Mouse (Mus musculus) limb, embryonic 10.5 days (tissue): ENCODE measurements around the gene Tlr8. TPM values are rescaled to one million over a fixed set of nuclear protein-coding genes. Genes with fewer than 3 reads are reported as not detected.

Source experiments
- DNase-seq: peaks from one replicate; pipeline ENCODE4 v3.0.0-alpha.2; 2017; ENCODE audit warnings: low spot score
- H3K27ac ChIP-seq: fragments of 300-500 bp; sonication (generic); 2 replicates; pipeline ENCODE4 v1.5.1; 2016; ENCODE audit warnings: mild to moderate bottlenecking
- H3K27me3 ChIP-seq: fragments of 300-500 bp; sonication (generic); 2 replicates; pipeline ENCODE4 v1.6.1; 2016; ENCODE audit warnings: low read depth, mild to moderate bottlenecking; ENCODE audit not compliant: poor library complexity, severe bottlenecking
- H3K36me3 ChIP-seq: fragments of 300-500 bp; sonication (generic); 2 replicates; pipeline ENCODE4 v1.6.1; 2016; ENCODE audit warnings: mild to moderate bottlenecking, moderate library complexity
- H3K4me1 ChIP-seq: fragments of 300-500 bp; sonication (generic); 2 replicates; pipeline ENCODE4 v1.6.1; 2016
- H3K4me3 ChIP-seq: fragments of 300-500 bp; sonication (generic); 2 replicates; pipeline ENCODE4 v1.5.1; 2016; ENCODE audit warnings: mild to moderate bottlenecking, moderate library complexity
- H3K9me3 ChIP-seq: fragments of 300-500 bp; sonication (generic); replicated peaks from 2 replicates; pipeline ENCODE4 v1.6.1; 2016; ENCODE audit warnings: mild to moderate bottlenecking
- WGBS: fragments of 180-500 bp; shearing (Covaris S2); methylation state at CpG from one replicate; pipeline ENCODE4 v1.1.7; 2016; 5-methylcytosine and 5-hydroxymethylcytosine counted together
- polyA plus RNA-seq: library from polyadenylated mRNA; unstranded; fragments of >200 nt; fragmentation: Nextera tagmentation; extraction: Ambion mirVana; gene quantifications from 2 replicates; pipeline ENCODE4 v1.2.1, GENCODE M21; 2016

The Tlr8 gene
- polyA plus RNA-seq, 1 experiment from 2014 or later, result not detected

- DNase-seq, result no peak
- no peak overlapping the region for H3K4me3 ChIP-seq
- WGBS, result 85% methylated on average over 5 of the region's 5 CpGs
- no peak overlapping the region for H3K27ac ChIP-seq
- H3K27me3 ChIP-seq, result peaks cover 65% of the 10 kb centered on the region
- H3K9me3 ChIP-seq, result no peaks in the 10 kb centered on the region
- H3K36me3 ChIP-seq, result no peaks in the 10 kb centered on the region
- no peaks in the 10 kb centered on the region for H3K4me1 ChIP-seq
Observed at GRCm38 (mm10) chrX:167226570-167226969, 37.6 kb downstream of the Tlr8 start.

GRCm38 (mm10) chrX:167212707-167213106 is 51.4 kb downstream of the Tlr8 start:
- no peak for DNase-seq
- no peak overlapping the region for H3K4me3 ChIP-seq
- H3K27me3 ChIP-seq, result peaks cover 53% of the 10 kb centered on the region
- no peak overlapping the region for H3K27ac ChIP-seq
- WGBS, result 31% methylated on average over 8 of the region's 8 CpGs
- no peaks in the 10 kb centered on the region for H3K36me3 ChIP-seq
- no peaks in the 10 kb centered on the region for H3K9me3 ChIP-seq
- no peaks in the 10 kb centered on the region; the same call in none of the 2 replicates for H3K4me1 ChIP-seq

GRCm38 (mm10) chrX:167211871-167212555 is 52.1 kb downstream of the Tlr8 start:
- DNase-seq, result no peak
- Histone ChIP-seq H3K4me1 (no peaks in the 10 kb centered on the region; the same call in none of the 2 replicates), H3K27me3 (peaks cover 60% of the 10 kb centered on the region), H3K36me3 (no peaks in the 10 kb centered on the region), H3K4me3 (no peak overlapping the region), H3K27ac (no peak overlapping the region), H3K9me3 (no peaks in the 10 kb centered on the region)
- 55% methylated on average over 9 of the region's 9 CpGs for WGBS

GRCm38 (mm10) chrX:167210319-167210728 is 53.8 kb downstream of the Tlr8 start:
- H3K27ac ChIP-seq, result no peak overlapping the region
- no peaks in the 10 kb centered on the region for H3K9me3 ChIP-seq
- no peaks in the 10 kb centered on the region for H3K36me3 ChIP-seq
- peaks cover 77% of the 10 kb centered on the region for H3K27me3 ChIP-seq
- no peak for DNase-seq
- no peak overlapping the region for H3K4me3 ChIP-seq
- 57% methylated on average over 6 of the region's 6 CpGs for WGBS
- H3K4me1 ChIP-seq, result no peaks in the 10 kb centered on the region; the same call in none of the 2 replicates

- 67% methylated on average over 8 of the region's 8 CpGs for WGBS
- H3K27ac ChIP-seq, result no peak overlapping the region
- H3K9me3 ChIP-seq, result no peaks in the 10 kb centered on the region
- H3K4me1 ChIP-seq, result no peaks in the 10 kb centered on the region; the same call in none of the 2 replicates
- peaks cover 82% of the 10 kb centered on the region for H3K27me3 ChIP-seq
- H3K36me3 ChIP-seq, result no peaks in the 10 kb centered on the region
- DNase-seq, result no peak
- no peak overlapping the region; the same call in 1 of the 2 replicates for H3K4me3 ChIP-seq
Observed at GRCm38 (mm10) chrX:167209828-167210227, 54.3 kb downstream of the Tlr8 start.

GRCm38 (mm10) chrX:167208978-167209754 is 55.0 kb downstream of the Tlr8 start, which contains the start of gene Tmsb4x:
Gene Tmsb4x, minus strand, starts transcription at chrX:167209315.
- DNase-seq, result peak; percentile 77
- no peaks in the 10 kb centered on the region; the same call in none of the 2 replicates for H3K4me1 ChIP-seq
- peak within 1 kb of the TSS; percentile 57 for H3K4me3 ChIP-seq
- peaks cover 89% of the 10 kb centered on the region for H3K27me3 ChIP-seq
- H3K9me3 ChIP-seq, result no peaks in the 10 kb centered on the region
- 16% methylated on average over 39 of the region's 39 CpGs for WGBS
- H3K36me3 ChIP-seq, result no peaks in the 10 kb centered on the region
- H3K27ac ChIP-seq, result peak within 1 kb of the TSS; percentile 84

- 9% methylated on average over 16 of the region's 16 CpGs for WGBS
- H3K9me3 ChIP-seq, result no peaks in the 10 kb centered on the region
- peak overlapping the region; percentile 84 for H3K27ac ChIP-seq
- H3K4me3 ChIP-seq, result peak overlapping the region; percentile 57
- DNase-seq, result peak; percentile 57
- H3K4me1 ChIP-seq, result no peaks in the 10 kb centered on the region; the same call in none of the 2 replicates
- peaks cover 96% of the 10 kb centered on the region for H3K27me3 ChIP-seq
- no peaks in the 10 kb centered on the region for H3K36me3 ChIP-seq
Observed at GRCm38 (mm10) chrX:167208506-167208820, 55.7 kb downstream of the Tlr8 start.

GRCm38 (mm10) chrX:167207741-167208505 is 56.2 kb downstream of the Tlr8 start:
- Histone ChIP-seq H3K36me3 (no peaks in the 10 kb centered on the region), H3K9me3 (no peaks in the 10 kb centered on the region), H3K27me3 (peaks cover 95% of the 10 kb centered on the region), H3K4me1 (no peaks in the 10 kb centered on the region; the same call in none of the 2 replicates), H3K27ac (peak overlapping the region; percentile 84), H3K4me3 (peak overlapping the region; percentile 57)
- peak; percentile 40 for DNase-seq
- WGBS, result 15% methylated on average over 23 of the region's 25 CpGs

- H3K27ac ChIP-seq, result no peak overlapping the region
- no peaks in the 10 kb centered on the region for H3K4me1 ChIP-seq
- no peak overlapping the region for H3K4me3 ChIP-seq
- no peaks in the 10 kb centered on the region for H3K9me3 ChIP-seq
- peaks cover 96% of the 10 kb centered on the region for H3K27me3 ChIP-seq
- 71% methylated on average over 8 of the region's 8 CpGs for WGBS
- no peaks in the 10 kb centered on the region for H3K36me3 ChIP-seq
- DNase-seq, result no peak
Observed at GRCm38 (mm10) chrX:167205813-167206520, 58.2 kb downstream of the Tlr8 start.

- peaks cover 95% of the 10 kb centered on the region for H3K27me3 ChIP-seq
- 94% methylated on average over 2 of the region's 2 CpGs for WGBS
- H3K4me3 ChIP-seq, result no peak overlapping the region
- H3K36me3 ChIP-seq, result no peaks in the 10 kb centered on the region
- no peak overlapping the region for H3K27ac ChIP-seq
- H3K9me3 ChIP-seq, result no peaks in the 10 kb centered on the region
- H3K4me1 ChIP-seq, result no peaks in the 10 kb centered on the region
- DNase-seq, result no peak
Observed at GRCm38 (mm10) chrX:167201365-167201764, 62.8 kb downstream of the Tlr8 start.

- H3K27me3 ChIP-seq, result peaks cover 85% of the 10 kb centered on the region
Observed at GRCm38 (mm10) chrX:167195228-167195649, 68.9 kb downstream of the Tlr8 start.

More at GRCm38 (mm10) chrX:167195228-167195649, 68.9 kb downstream of the Tlr8 start:
- DNase-seq, result no peak
- 86% methylated on average over 2 of the region's 2 CpGs for WGBS
- Histone ChIP-seq H3K36me3 (no peaks in the 10 kb centered on the region), H3K4me1 (no peaks in the 10 kb centered on the region), H3K9me3 (no peaks in the 10 kb centered on the region), H3K27ac (no peak overlapping the region), H3K4me3 (no peak overlapping the region)
